Mouse (Mus musculus) WW6 (cell line): ENCODE data around the gene Srd5a2.

Experiments
- DNase-seq: peaks from one replicate; pipeline ENCODE4 v3.0.0-alpha.2; 2013; ENCODE audit warnings: low read depth, low spot score

Gene Srd5a2

DNA sequence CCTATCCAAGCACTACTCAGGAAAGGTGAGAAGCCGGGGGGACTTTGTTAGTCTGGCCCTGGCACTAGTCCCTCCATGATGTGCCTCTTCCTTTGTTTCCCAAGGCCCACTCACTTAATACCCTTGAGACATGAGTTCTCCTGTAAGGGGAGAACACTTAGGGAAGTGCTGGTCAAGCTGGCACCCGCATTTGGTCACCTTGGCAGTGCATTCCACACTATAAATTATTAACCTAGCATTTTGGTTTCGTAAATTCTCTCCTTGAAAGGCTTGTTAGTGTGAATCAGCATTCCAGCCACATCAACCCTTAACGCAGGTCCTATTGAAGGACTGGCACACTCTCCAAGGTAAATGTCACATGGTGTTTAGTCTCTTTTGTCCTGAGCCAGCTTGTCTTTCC is 61.8 kb downstream of the Srd5a2 start:
- DNase-seq = no peak

DNA sequence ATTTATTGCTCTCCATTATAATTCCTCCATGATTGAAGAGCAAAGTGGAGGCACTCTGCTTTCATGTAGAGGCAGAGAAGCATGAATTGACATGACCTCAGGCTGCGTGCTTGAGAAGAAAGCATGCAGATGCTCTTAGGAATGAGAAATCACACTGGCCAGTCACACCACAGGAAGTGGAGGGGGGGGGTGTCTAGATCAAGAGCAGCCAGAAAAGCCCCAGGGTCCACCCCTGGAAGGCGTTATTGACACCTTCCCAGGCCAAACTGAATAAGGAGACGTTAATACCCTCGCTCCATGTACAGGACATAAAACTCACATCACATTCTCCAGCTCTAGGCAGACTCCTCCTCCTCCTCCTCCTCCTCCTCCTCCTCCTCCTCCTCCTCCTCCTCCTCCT is 63.2 kb downstream of the Srd5a2 start:
- DNase-seq = no peak

DNA sequence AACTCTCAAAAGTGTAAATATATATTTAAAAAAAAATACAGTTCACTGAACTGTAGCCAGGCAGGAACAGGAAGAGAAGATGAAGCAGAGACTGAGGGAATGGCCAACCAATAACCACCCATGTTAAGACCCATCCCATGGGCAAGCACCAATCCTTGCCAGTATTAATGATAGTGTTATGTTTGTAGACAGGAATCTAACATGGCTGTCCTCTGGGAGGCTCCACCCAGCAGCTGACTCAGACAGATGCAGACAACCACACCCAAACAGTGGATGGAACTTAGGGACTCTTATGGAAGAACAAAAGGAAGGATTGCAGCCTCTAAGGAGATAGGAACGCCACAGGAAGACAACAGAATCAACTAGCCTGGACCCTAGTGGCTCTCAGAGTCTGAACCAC is 64.8 kb downstream of the Srd5a2 start:
- DNase-seq = no peak

DNA sequence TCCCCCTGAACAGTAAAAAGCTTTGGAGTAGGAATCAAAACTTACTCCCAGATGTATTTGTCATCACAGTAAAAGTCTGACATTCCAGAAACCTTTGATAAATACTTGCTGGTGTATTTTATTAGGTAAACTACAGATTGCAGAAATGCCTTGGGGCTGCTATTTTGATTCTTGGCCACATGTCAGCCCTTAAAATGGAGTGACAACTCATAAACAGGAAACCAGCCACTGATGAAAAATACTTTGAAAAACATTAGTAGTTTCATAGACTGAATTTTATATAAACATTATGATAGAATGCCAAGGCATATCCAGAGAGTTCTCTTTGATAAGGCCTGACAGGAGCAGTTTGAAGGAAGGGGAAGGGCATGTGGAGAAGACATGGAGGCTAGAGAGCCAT is 71.7 kb downstream of the Srd5a2 start:
- DNase-seq = no peak

DNA sequence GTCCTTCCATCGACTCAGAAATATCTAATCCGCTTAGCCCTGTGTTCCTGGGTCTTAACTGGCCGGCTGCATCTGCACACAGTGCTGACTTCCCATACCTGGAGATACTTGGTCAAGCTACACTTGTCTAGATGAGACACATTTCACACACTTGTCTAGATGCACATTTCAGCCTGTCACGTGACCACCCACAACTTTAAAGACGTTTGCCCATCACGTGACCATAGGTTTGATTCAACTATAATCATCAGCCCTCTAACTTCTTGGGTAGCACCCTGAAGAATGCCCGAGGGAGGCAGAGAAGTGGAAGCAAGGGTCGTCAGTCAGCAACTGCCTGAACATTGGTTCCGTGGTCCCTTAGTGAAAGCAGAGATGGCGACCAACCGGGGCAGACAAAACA is 75.1 kb downstream of the Srd5a2 start:
- no peak for DNase-seq

DNA sequence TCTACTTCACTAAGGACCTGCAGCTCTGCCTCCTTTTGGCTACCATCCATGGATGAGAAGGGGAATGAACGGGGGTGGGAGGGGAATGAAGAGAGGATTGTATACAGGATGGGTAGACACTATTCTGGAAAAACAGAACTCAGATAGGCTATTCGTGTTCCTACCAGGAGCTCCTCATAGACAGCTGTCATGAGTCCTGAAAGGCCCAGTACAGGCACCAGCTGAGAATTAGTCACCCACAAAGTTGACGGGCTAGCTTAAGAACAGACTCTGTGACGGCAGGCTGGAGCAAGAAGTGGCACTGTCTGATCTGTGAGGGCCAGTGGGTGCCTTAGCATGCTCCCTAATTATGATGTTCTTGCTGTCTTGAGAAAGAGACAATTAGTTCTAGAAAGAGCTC is 76.4 kb downstream of the Srd5a2 start:
- DNase-seq = no peak

DNA sequence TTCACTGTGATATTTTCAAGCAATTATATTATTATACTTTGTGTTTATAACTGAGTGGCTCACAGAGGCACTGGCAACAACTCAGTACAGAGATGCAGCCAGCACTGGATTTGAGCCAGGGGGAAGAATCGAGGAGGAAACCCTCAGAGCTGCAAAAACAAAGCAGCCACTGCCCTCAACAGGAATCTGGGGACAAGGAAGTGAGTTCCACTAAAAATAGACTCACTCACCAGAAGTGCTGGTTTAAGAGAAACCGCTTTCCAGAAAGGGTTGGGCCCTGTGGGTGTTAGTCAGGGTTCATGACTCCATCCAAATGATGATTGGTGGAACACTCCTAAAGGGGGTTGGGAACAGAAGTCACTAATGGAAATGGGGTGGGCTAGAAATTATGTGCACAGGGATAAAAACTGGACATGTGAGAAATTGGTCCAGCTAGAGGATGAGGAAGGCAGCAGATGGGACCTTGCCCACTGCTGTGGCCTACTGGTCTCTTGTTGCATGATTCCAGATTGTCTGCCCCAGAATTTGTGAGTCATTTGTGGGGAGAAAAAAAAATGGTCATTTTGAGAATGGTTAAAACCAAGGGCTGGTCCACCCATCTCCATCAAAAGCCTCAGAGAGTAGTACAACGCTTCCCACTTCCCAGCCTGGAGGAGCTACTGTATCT is 77.2 kb downstream of the Srd5a2 start:
- DNase-seq = no peak
